Mouse (Mus musculus): ENCODE data around the gene Clec4g.

- TF ChIP-seq CTCF (IDR thresholded peaks at IDR 0.05) (no peak), EP300 (IDR thresholded peaks at IDR 0.05) (no peak)
Measured at GRCm38 (mm10) chr8:3679236-3679635, 41.2 kb downstream of the Clec4g start.

Data from lung, postnatal 0 days (tissue).